Mouse (Mus musculus): ENCODE measurements around the gene Suz12. TPM values are rescaled to one million over a fixed set of nuclear protein-coding genes. Genes with fewer than 3 reads are reported as not detected.

Suz12 gene
- total RNA-seq (2023), result 83.2 to 85.5 TPM (median 84.8 TPM) in 4 replicates

DNA sequence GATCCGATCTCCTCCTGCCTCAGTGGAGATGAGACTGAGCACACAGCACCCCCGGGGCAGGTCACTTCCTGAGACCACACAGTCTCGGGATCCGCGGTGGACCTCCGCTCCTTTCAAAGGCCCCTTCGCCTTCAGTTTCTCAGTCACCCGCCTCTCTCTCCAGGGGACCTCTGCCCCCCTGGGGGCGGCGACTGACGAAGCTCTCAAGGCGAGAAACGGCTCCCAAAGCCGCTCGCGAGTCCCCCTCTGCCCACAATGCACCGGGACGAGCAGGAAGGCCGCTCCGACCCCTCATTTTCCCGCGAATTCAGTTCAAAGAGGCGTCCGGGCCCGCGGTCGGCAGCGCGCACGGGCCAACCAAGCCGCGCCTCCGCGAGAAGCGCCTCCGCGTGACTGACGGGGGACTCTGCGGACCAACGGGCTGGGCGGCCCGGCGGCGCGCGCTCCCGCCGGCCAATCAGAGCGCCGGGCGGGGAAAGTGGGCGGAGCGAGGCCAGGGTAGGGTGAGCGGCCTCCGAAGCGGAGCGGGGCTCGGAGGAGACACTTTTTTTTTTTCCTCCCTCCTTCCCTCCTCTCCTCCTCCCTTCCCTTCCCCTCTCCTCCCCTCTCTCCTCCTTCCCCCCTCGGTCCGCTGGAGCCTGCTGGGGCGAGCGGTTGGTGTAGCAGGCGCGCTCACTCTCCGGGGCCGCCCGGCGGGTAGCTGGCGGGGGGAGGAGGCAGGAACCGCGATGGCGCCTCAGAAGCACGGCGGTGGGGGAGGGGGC, at the start of gene Suz12:
Gene Suz12, plus strand, starts transcription at position 515 of the 764 bp plus-strand sequence.

DNA sequence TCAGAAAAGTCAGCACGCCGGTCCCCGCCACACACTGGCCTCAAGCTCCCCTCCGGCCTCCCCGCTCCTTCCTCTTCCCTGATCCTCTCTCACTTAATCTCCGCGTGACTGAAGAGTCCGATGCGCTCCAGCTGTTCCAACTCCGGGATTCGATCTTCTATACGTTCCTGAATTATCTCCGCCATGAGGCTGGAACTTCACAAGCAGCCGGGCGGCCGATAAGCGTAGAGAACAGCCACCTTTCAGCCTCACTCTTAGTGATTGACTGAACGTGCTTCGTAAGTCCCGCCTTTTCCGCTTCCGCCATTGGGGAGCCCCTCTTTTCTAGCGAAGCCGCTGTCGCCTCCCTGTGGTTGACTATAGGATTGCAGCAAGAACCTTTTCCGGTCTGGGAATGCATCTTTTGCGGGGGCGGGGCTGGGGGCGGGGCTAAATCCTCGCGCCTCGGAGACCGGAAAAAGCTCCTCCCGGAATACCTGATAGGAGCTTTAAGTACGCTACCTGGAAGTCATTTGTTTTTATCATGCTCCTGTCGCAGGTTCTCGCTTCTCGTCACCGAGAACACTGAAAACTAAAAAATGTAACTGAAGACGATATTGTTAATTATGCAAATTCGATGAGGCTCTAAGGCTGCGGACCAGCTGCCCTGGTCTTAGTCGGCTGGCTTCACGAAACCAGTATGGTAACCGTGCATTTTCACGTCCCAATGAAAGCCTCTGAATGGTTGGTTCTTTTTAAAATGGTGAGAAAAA, 30.6 kb upstream of the Suz12 start, which contains the start of gene Utp6:
Gene Utp6, minus strand, starts transcription at position 266 of the 752 bp plus-strand sequence.

DNA sequence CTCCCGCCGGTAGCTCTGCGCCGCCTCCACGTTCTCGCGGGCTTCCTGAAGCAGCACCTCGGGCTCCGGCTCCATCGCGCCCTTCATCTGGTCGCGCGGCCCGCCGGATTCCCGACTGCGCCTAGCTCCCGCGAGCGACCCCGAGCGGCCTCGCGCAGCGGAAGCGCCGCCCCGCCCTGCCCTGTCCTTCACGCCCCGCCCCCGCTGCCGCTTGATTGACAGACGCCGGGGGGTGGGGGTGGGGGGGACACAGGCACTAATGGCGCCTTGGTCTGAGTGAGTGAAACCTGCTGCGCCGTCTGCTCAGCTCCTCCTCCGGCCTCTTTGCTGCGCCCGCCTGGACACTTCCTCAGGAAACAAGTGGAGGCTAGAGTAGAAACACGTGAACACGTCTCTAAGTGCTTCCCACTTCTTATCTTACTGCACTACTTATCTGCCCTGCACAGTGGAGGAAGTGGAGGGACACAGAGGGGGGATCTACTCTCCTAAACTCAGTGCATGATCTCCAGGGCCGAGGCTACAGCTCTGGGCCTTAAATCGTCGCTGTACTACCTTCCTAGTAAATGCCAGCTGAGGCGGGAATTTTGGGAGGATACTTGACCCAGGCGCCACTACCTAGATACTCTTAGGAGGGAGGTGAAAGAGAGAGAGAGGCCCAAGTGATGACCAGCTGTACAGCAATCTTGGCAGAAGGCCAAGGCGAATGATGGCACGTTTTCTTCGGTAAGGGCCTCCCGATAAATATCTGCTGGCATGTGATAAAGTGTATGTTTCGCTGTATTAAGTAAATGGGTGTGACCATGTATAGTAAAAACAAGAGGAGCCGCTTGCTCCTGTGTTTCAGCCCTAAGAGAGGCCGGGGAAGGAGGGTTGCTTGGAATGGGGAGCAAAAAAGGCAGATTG, 88.2 kb downstream of the Suz12 start, which contains the start of gene Crlf3:
Gene Crlf3, minus strand, starts transcription at position 166 of the 903 bp plus-strand sequence.

Other genes starting within 250 kb of the Suz12 start
- gene Utp6, start 30.7 kb upstream of the Suz12 start, total RNA-seq (2023), result 27.7 to 56.8 TPM (median 31.9 TPM) in 4 replicates
- 209 to 231 TPM (median 212 TPM) in 4 replicates for gene Crlf3, start 87.9 kb downstream of the Suz12 start, total RNA-seq (2023)
- gene Atad5, start 96.3 kb downstream of the Suz12 start, total RNA-seq (2023), result 5.9 to 8.3 TPM (median 6.9 TPM) in 4 replicates
- 4.0 to 8.9 TPM (median 6.2 TPM) in 4 replicates for gene Tefm, start 149.1 kb downstream of the Suz12 start, total RNA-seq (2023)
- gene Adap2, start 161.0 kb downstream of the Suz12 start, total RNA-seq (2023), result 0.73 to 1.4 TPM (median 0.80 TPM) in 3 of 4 replicates, not detected in the other
- 8.1 to 12.2 TPM (median 9.3 TPM) in 4 replicates for gene Rnf135, start 190.7 kb downstream of the Suz12 start, total RNA-seq (2023)
- gene Rhot1, start 215.9 kb downstream of the Suz12 start, total RNA-seq (2023), result 42.9 to 50.8 TPM (median 48.8 TPM) in 4 replicates

All from B cell, adult 62 days (primary cell).